Mouse (Mus musculus): ENCODE measurements around the gene Prss43.

- no peak for TF ChIP-seq CTCF (IDR thresholded peaks at IDR 0.05; ENCODE audit: low read depth)
- no peak for TF ChIP-seq EP300 (optimal IDR thresholded peaks at IDR 0.05)
These were observed 48.2 kb downstream of the Prss43 start for GRCm38 (mm10) chr9:110874660-110875191.

Measured in stomach, postnatal 0 days (tissue).